Mouse (Mus musculus) megakaryocyte, embryonic 14.5 days (primary cell): ENCODE measurements at regions not wholly inside any gene's neighbourhood (a gene's known extent, or its start where the extent isn't known, plus 50 kb on each side); places are given as distances from the start of the nearest gene placed in this dataset.

Source experiments
- H3K27me3 ChIP-seq: replicated peaks from 2 replicates; pipeline ENCODE3; 2012; ENCODE audit warnings: inconsistent platforms
- H3K36me3 ChIP-seq: replicated peaks from 2 replicates; pipeline ENCODE3; 2012; ENCODE audit warnings: low read length, inconsistent platforms, mixed read lengths
- H3K4me1 ChIP-seq: 2 replicates; pipeline ENCODE4 v1.6.1; 2012; ENCODE audit warnings: inconsistent platforms
- H3K4me3 ChIP-seq: replicated peaks from 2 replicates; pipeline ENCODE3; 2012; ENCODE audit warnings: moderate library complexity, mild to moderate bottlenecking, inconsistent platforms
- H3K9me3 ChIP-seq: 2 replicates; pipeline ENCODE4 v1.6.1; 2012; ENCODE audit warnings: inconsistent platforms
- FLI1 ChIP-seq: IDR thresholded peaks from 2 replicates; pipeline ENCODE4 v1.6.1; 2012; ENCODE audit warnings: low read length, inconsistent platforms, mixed read lengths
- GATA1 ChIP-seq: IDR thresholded peaks from 3 replicates; pipeline ENCODE4 v1.6.1; 2012; ENCODE audit warnings: mixed read lengths, low read length, inconsistent platforms, borderline replicate concordance

DNA sequence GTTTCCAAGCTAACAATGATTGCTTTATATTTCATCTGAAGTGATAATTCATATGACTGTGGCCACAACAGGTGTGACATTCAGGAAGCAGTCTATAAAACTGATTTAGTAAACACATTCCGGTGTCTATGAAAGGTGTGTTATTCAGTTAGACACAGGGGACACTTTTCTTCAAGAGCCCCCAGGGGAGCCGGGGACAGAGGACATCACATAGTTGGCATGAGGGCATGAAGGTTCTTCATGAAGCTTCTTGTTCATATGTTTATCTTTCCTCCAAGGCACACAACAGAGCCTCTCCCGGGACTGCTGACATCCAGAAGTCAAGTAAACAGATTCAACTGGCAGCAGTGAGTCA lies 102.5 kb upstream of the Cpm start:
- TF ChIP-seq GATA1 (no peak), FLI1 (no peak)
- H3K36me3 ChIP-seq: no peaks in the 10 kb centered on the region
- peaks cover 2% of the 10 kb centered on the region for H3K27me3 ChIP-seq
- H3K4me1 ChIP-seq: no peaks in the 10 kb centered on the region
- H3K4me3 ChIP-seq: no peak overlapping the region
- H3K9me3 ChIP-seq: no peaks in the 10 kb centered on the region

DNA sequence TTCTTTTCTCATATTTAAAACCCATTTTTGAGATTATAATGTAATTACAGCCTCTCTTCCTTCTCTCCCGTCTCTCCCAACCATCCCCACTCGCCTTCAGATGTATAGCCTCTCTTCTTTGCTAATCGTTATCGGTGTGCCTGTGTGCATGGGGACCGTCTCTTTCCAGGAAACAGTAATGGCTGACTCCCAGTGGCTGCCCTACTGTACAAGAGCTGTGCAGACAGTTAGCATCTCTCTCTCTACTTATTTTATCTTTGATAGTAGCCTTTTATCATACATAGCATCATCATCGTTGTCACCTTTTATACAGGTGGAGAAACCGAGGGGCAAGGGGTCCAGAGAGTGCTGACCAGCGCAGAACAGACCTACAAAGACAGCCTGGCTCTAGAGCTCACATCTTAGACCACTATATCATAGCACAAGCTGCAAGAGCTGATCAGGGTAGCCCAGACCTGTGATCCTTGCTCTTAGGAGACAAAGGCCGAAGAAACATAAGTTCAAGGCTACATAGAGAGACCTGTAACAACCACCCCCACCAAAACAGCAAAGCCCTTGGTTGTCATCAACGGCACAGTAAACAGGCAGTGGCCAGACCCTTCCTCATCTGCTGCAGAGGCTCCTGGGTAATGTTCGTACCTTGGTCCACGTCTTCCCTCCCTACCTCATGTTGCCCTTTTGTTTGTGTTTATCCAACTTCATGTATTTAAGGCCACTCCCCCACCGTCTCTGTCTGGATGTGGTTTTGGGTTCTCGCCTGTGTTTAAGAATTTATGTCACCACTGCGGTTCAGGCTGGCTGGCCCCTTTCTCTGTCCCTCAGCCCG lies 103.1 kb upstream of the Cpm start:
- no peak overlapping the region for H3K4me3 ChIP-seq
- H3K9me3 ChIP-seq: no peaks in the 10 kb centered on the region
- peaks cover 2% of the 10 kb centered on the region for H3K27me3 ChIP-seq
- H3K4me1 ChIP-seq: no peaks in the 10 kb centered on the region
- TF ChIP-seq GATA1 (no peak), FLI1 (no peak)
- H3K36me3 ChIP-seq: no peaks in the 10 kb centered on the region

DNA sequence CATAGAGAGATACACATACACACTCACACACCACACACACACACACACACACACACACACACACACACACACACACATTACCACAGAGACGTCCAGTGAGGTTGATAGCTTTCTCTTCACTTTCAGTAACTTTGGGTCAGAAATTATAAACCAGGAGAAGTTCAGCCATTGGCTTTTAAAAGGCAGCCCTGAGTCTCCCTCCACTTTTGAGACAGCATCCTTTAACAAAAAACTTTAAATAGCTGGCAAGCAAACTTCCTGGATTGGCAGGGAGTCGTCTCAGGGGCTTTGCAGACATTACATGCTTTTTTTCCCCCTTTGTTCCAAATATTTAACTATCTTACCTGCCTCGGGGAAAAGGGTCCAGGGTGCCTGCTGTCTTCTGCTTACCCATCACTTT lies 103.7 kb upstream of the Cpm start:
- no peaks in the 10 kb centered on the region for H3K36me3 ChIP-seq
- no peak for TF ChIP-seq FLI1
- no peak for TF ChIP-seq GATA1

DNA sequence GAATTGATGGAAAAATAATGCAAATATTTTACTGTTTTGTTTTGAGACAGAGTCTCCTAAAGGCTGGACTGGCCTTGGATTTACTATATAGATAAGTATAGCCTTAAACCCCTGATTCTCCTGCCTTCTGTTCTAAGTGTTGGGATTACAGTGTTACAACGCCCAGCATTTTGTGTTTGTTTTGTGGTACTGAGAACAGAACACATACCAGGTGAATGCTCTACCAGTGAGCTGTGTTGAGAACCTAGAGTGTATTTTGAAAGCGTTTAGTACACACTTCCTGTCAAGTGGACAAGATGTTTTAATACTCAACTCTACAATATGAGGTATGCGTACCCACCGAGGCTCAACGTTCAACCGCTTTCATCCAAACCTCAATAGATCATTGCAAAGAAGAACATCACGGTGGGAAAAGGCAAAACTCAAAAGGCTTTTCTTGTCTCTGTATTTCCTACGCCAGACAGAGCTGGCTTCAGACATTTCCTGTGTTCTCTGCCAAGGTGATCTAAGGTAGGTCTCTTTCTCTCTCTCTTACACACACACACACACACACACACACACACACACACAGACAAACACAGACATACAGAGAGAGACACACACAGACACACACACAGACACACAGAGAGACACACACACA lies 104.3 kb upstream of the Cpm start:
- TF ChIP-seq FLI1: no peak
- Histone ChIP-seq H3K4me1 (no peaks in the 10 kb centered on the region), H3K9me3 (no peaks in the 10 kb centered on the region), H3K27me3 (peaks cover 2% of the 10 kb centered on the region), H3K4me3 (no peak overlapping the region), H3K36me3 (no peaks in the 10 kb centered on the region)

More for the DNA sequence above, 103.7 kb upstream of the Cpm start:
- Histone ChIP-seq H3K27me3 (peaks cover 2% of the 10 kb centered on the region), H3K4me1 (no peaks in the 10 kb centered on the region), H3K4me3 (no peak overlapping the region), H3K9me3 (no peaks in the 10 kb centered on the region)

DNA sequence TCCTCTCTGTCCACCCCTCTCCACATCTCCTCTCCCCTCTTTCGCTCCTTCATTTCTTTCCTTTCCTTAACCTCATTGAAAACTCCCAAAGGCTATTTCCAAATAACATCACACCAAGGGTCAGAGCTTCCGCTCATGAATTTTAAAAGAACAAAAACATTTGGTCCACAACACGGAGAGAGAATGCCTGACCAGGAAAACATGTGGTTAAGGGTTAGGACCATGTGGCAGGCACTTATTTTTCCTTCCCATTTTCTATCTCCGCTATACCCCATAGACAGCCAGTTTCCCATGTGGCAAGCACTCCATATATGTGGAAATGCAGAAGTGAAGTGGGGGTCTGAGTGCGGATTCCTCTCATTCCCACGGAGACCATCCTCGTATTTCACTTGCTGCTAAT lies 105.2 kb upstream of the Cpm start:
- TF ChIP-seq FLI1: no peak
- no peak for TF ChIP-seq GATA1
- no peak overlapping the region for H3K4me3 ChIP-seq
- no peaks in the 10 kb centered on the region for H3K36me3 ChIP-seq
- no peaks in the 10 kb centered on the region for H3K4me1 ChIP-seq
- no peaks in the 10 kb centered on the region for H3K9me3 ChIP-seq
- peaks cover 3% of the 10 kb centered on the region for H3K27me3 ChIP-seq

DNA sequence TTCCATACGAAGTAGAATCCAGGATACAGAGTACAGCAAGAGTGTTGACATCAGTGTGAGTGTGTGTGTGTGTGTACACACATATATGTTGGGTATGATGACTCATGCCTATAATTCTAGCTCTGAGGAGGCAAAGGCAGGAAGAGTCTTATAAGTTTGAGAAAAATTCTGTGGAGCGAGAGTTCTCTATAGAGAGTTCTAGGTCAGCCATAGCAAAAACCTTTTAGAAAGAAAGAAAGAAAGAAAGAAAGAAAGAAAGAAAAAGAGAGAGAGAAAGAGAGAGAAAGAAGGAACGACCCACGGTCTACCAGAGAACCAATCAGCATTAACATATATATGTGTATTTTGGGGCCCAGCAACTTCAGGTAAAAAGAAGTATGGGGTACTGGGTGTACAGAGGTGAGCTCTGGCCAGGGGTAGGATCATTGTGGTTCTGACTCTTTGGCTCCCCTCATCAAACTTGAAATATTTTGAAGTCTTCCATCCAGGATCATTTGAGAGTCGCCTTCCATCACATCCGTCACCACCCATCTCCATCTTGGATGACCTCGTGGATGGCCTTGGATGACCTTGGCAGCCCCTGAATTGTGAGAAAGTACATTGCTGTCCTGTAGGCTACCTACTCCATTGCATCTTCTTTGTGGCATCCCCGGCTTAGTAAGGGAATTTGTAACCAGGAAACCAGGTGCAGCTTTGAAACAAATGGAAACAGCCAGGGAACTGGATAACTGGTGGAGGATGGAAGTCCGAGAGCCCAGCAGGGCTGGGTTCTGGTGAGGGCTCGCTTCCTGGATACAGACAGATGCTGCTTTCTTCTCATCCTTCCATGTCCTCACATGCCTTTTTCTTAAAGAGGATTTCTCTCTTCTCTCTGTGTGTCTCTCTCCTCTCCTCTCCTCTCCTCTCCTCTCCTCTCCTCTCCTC lies 106.1 kb upstream of the Cpm start:
- Histone ChIP-seq H3K9me3 (no peaks in the 10 kb centered on the region), H3K4me3 (no peak overlapping the region), H3K4me1 (no peaks in the 10 kb centered on the region), H3K27me3 (peaks cover 5% of the 10 kb centered on the region), H3K36me3 (no peaks in the 10 kb centered on the region)
- TF ChIP-seq FLI1 (no peak), GATA1 (no peak)

DNA sequence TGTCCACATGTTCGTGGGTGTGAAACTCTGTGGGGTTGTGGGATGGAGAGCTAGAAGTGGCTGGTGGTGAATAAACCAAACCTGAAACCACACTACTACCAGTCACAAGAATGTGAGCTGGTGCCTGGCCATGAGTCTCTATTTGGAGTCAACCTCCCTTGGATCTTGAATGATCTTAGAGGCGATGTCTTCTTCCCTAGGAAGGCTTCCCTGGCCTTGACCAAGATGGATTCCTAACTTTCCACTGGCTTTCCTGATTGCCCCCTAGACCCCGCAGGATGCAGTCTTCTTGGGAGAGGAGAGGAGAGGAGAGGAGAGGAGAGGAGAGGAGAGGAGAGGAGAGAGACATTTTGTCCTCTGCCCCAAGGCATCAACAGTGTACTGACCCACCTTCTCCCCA lies 106.9 kb upstream of the Cpm start:
- Histone ChIP-seq H3K9me3 (no peaks in the 10 kb centered on the region), H3K27me3 (peaks cover 5% of the 10 kb centered on the region), H3K4me1 (no peaks in the 10 kb centered on the region), H3K4me3 (no peak overlapping the region), H3K36me3 (no peaks in the 10 kb centered on the region)
- TF ChIP-seq FLI1 (no peak), GATA1 (no peak)

DNA sequence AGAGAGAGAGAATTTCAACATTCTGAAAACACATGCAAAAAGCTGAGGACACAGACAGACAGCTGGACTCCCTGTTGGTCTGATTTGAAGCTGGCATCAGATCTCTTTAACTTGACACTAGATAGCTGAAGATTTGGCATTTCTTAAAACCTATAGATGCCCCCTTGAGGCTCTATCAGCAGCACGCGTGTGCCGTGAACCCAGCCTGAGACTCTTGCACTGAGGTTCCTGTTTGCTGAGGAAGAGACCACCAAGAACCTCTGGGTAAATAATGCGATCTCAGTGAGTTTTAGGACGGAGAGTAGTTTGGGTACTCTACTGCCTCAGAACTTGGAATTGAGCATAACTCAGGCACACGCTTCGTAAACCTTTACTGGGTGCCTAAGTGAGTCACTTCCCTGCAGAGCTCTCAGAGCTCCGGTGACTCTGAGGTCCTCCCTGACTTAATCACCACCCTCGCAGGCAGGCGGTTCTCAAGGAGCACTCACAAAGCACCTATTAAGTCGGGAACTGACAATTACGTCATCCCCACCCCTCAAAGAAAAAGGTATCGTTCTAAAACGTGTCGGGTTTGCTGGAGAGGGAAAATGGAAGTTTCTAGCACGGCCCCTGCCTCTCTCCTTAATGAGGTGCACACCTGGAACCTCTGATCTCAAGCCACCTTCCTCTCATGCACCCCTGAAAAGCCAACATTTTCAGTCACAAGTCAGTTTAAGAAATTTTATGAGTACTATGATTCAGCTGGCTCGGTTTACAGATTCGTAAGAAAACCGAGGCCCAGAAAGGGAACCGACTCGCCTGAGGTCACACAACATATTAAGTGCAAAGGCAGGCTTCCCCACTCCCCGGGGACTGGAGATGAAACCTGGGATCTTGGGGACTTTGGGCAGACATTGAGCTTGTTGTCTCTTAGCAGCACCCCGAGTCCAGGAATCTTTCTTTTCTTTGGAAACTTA lies 107.7 kb upstream of the Cpm start:
- TF ChIP-seq FLI1 (no peak), GATA1 (no peak)

More for the DNA sequence above, 107.7 kb upstream of the Cpm start:
- H3K9me3 ChIP-seq: no peaks in the 10 kb centered on the region
- H3K4me1 ChIP-seq: no peaks in the 10 kb centered on the region
- H3K4me3 ChIP-seq: no peak overlapping the region
- H3K27me3 ChIP-seq: peaks cover 7% of the 10 kb centered on the region
- no peaks in the 10 kb centered on the region for H3K36me3 ChIP-seq
